Mouse (Mus musculus) neural tube, embryonic 14.5 days (tissue): ENCODE data around the gene 1700028K03Rik. TPM values are rescaled to one million over a fixed set of nuclear protein-coding genes. Genes with fewer than 3 reads are reported as not detected.

Source experiments
- ATAC-seq: fragments of 200-750 bp; cut with Nextera tagmentation; 2 replicates; pipeline ENCODE4 v1.8.0; 2017; ENCODE audit warnings: low read depth, mild to moderate bottlenecking, moderate TSS enrichment, moderate library complexity
- H3K27ac ChIP-seq: fragments of 300-500 bp; sonication (generic); 2 replicates; pipeline ENCODE4 v1.5.1; 2014; ENCODE audit warnings: low read depth, mild to moderate bottlenecking, control low read depth, low read length, moderate library complexity, mixed read lengths
- H3K27me3 ChIP-seq: fragments of 300-500 bp; sonication (generic); 2 replicates; pipeline ENCODE4 v1.6.1; 2014; ENCODE audit warnings: low read length; ENCODE audit not compliant: control insufficient read depth, insufficient read depth
- H3K36me3 ChIP-seq: fragments of 300-500 bp; sonication (generic); 2 replicates; pipeline ENCODE4 v1.6.1; 2014; ENCODE audit warnings: low read length, mixed read lengths; ENCODE audit not compliant: control insufficient read depth, insufficient read depth
- H3K4me1 ChIP-seq: fragments of 300-500 bp; sonication (generic); 2 replicates; pipeline ENCODE4 v1.6.1; 2014; ENCODE audit warnings: low read length; ENCODE audit not compliant: control insufficient read depth, insufficient read depth
- H3K4me2 ChIP-seq: fragments of 300-500 bp; sonication (generic); 2 replicates; pipeline ENCODE4 v1.6.1; 2014; ENCODE audit warnings: mild to moderate bottlenecking, low read depth, low read length, control low read depth
- H3K4me3 ChIP-seq: fragments of 300-500 bp; sonication (generic); 2 replicates; pipeline ENCODE4 v1.5.1; 2014; ENCODE audit warnings: low read depth, low read length, control low read depth, mixed read lengths
- H3K9ac ChIP-seq: fragments of 300-500 bp; sonication (generic); replicated peaks from 2 replicates; pipeline ENCODE4 v1.6.1; 2014; ENCODE audit warnings: low read depth, mild to moderate bottlenecking, control low read depth, low read length, mixed read lengths
- H3K9me3 ChIP-seq: fragments of 300-500 bp; sonication (generic); 2 replicates; pipeline ENCODE4 v1.6.1; 2016; ENCODE audit warnings: low read length; ENCODE audit not compliant: control insufficient read depth
- WGBS: fragments of 180-500 bp; shearing (Covaris S2); extraction: QIAGEN DNeasy Blood & Tissue Kit; methylation state at CpG from one replicate; pipeline ENCODE4 v1.1.7; 2014; 5-methylcytosine and 5-hydroxymethylcytosine counted together
- polyA plus RNA-seq: library from polyadenylated mRNA; unstranded; fragments of >200 nt; fragmentation: Nextera tagmentation; extraction: Ambion mirVana; gene quantifications from 2 replicates; pipeline ENCODE4 v1.2.1, GENCODE M21; 2014

Gene 1700028K03Rik
- polyA plus RNA-seq, 1 experiment from 2014 or later: 0.58 TPM

DNA sequence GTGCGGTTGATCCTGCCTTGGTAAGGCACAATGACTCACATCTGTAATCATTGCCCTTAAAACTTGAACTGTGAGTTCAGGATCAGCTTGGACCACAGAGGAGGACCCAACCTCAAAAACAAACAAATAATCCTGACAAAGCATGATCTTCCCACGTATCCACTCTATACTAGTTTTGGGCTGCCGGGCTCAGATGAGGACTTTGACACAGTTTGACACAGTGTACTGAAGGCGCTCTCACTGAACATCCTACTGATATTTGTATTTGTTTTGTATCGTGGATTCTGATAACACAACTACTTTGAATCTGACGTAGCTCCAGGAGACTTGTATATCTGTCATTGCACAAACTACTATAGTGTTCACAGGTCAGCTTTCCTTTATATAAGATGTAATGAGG is 13.1 kb upstream of the 1700028K03Rik start:
- 92% methylated on average over 6 of the region's 6 CpGs for WGBS
- no peak for ATAC-seq
- Histone ChIP-seq H3K4me3 (no peak overlapping the region), H3K27ac (no peak overlapping the region), H3K9ac (no peak overlapping the region), H3K4me1 (no peaks in the 10 kb centered on the region), H3K36me3 (no peaks in the 10 kb centered on the region), H3K4me2 (no peak overlapping the region), H3K27me3 (no peaks in the 10 kb centered on the region), H3K9me3 (no peaks in the 10 kb centered on the region)

DNA sequence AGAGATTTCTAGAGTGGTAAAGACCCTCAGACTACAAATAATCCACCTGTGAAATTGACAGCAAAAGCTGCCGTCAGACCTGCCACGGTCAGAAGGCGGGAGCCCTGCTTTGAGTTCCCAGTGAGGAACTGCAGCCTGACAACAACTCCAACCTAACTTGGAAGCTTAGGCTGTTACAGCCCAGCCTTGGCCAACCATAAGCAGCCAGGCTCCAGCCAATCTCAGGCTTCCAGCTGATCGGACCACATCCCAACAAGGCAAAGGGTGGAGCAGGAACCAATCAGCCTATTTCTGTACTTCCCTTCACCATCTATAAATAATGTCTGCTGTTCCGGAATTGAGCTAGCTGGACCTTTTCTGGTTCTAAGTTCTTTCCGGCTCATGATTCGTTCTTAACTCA is 12.6 kb upstream of the 1700028K03Rik start:
- H3K9me3 ChIP-seq: no peaks in the 10 kb centered on the region
- no peaks in the 10 kb centered on the region for H3K36me3 ChIP-seq
- H3K4me3 ChIP-seq: no peak overlapping the region
- WGBS: 86% methylated on average over 7 of the region's 7 CpGs
- H3K27me3 ChIP-seq: no peaks in the 10 kb centered on the region
- H3K4me1 ChIP-seq: no peaks in the 10 kb centered on the region
- no peak overlapping the region for H3K4me2 ChIP-seq
- ATAC-seq: no peak
- no peak overlapping the region for H3K27ac ChIP-seq
- no peak overlapping the region for H3K9ac ChIP-seq

DNA sequence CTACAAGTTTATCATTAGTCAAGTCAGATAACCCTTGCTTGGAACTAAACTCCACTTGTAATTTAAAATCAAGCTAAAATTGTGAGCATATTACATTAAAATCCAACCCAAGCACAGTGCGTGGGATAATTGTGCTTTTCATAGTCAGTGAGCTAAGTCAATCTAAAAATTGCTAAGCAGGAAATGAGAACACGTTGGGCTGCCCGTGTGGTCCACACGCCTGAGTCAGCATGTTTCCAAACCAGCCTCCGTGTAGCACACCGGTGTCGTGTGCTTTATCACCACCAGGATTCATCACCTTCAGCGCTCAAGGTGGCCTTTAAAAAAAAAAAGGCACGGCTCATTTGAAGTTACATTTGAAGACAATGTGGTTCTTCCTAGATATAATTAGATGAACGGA is 10.2 kb upstream of the 1700028K03Rik start:
- H3K4me1 ChIP-seq: no peaks in the 10 kb centered on the region
- H3K4me3 ChIP-seq: no peak overlapping the region
- no peak overlapping the region for H3K27ac ChIP-seq
- ATAC-seq: no peak
- no peaks in the 10 kb centered on the region for H3K36me3 ChIP-seq
- no peak overlapping the region for H3K9ac ChIP-seq
- H3K4me2 ChIP-seq: no peak overlapping the region
- H3K9me3 ChIP-seq: no peaks in the 10 kb centered on the region
- 83% methylated on average over 10 of the region's 10 CpGs for WGBS
- H3K27me3 ChIP-seq: no peaks in the 10 kb centered on the region

DNA sequence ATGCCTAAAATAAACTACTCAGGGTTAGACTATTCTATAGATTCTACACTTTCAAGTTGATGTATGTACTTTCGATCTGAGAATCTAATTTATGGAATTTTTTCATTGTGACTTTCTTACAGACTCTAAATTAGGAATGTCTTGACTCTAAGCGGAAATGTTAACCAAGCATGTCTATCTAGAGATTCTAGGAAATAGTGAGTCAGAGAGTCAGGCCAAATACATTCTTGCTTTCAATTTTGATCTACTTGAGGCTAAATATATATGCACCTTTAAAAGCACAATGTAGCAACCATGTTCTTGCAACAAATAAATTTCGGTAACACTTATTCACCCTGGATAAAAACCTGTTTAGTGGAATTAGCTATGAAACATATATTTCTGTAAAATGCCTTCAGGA is 5.7 kb upstream of the 1700028K03Rik start:
- ATAC-seq: no peak
- H3K4me3 ChIP-seq: no peak overlapping the region
- H3K36me3 ChIP-seq: no peaks in the 10 kb centered on the region
- H3K4me2 ChIP-seq: no peak overlapping the region
- no peak overlapping the region for H3K9ac ChIP-seq
- no peaks in the 10 kb centered on the region for H3K4me1 ChIP-seq
- no peaks in the 10 kb centered on the region for H3K9me3 ChIP-seq
- H3K27ac ChIP-seq: no peak overlapping the region
- 92% methylated on average over 3 of the region's 3 CpGs for WGBS
- no peaks in the 10 kb centered on the region for H3K27me3 ChIP-seq

DNA sequence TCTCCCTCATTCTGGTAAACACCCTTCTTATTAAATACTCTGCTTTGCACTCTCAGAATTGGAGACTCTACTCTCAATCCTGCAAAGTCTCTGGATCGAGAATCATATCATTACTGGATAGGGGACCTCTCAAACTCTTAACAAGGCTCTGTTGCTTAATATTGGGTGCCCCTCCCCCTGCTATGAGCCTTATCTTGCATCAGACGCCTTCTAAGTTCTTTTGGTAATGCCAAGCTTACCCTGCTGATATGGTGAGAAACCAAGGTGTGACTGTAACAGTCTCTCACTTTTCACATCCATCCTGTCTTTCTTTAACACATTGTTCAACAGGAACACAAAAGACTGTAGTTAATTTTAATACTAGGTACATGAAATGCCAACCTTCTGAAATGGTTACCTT is 919 bp upstream of the 1700028K03Rik start:
- Histone ChIP-seq H3K27me3 (no peaks in the 10 kb centered on the region), H3K4me1 (no peaks in the 10 kb centered on the region), H3K27ac (no peak overlapping the region), H3K36me3 (no peaks in the 10 kb centered on the region), H3K9ac (no peak overlapping the region), H3K4me2 (no peak overlapping the region), H3K4me3 (no peak overlapping the region), H3K9me3 (no peaks in the 10 kb centered on the region)
- ATAC-seq: no peak
- 77% methylated on average over 2 of the region's 2 CpGs for WGBS

DNA sequence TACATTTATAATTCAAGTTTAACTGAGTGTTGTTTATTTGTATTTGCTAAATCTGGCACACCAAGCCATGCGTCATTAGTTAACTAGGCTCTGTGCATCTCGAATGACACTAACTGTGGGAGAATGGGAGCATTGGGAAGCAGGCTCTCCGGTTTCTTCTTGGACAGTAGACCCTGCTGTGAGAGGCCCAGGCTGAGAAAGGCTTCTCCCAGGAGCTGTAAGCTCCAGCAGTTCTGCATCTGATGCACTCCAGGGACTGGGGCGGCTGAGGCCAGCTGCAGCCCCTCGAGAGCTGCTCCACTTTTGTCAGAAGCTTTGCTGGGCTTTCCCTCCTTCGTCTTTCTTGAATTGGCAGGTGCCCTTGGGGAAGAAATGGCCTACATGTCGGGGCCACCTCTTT is 7.2 kb downstream of the 1700028K03Rik start:
- 34% methylated on average over 7 of the region's 7 CpGs for WGBS
- no peaks in the 10 kb centered on the region for H3K4me1 ChIP-seq
- H3K27me3 ChIP-seq: no peaks in the 10 kb centered on the region
- H3K4me2 ChIP-seq: no peak overlapping the region
- no peaks in the 10 kb centered on the region for H3K36me3 ChIP-seq
- H3K27ac ChIP-seq: no peak overlapping the region
- H3K9me3 ChIP-seq: no peaks in the 10 kb centered on the region
- no peak overlapping the region for H3K9ac ChIP-seq
- no peak for ATAC-seq
- H3K4me3 ChIP-seq: no peak overlapping the region

DNA sequence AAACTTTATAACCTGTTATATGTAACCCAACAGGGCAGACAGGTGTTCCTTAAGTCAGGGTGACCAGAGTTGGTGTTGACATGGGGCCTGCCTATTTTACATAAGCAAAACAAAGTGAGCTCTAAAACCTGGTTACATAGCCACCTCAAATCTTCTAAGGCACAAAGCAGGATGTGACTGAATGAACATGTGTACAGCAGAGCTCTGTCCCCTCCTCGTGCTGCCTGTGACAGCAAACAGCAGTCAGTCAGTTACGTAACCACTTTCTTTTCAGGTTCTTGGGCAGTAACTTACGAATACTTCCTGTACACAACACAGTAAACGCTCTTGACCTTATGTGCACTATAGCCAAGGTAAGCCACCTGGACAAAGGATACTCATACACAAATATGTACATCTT is 11.4 kb downstream of the 1700028K03Rik start:
- Histone ChIP-seq H3K9ac (no peak overlapping the region), H3K27ac (no peak overlapping the region), H3K9me3 (no peaks in the 10 kb centered on the region), H3K27me3 (no peaks in the 10 kb centered on the region), H3K36me3 (no peaks in the 10 kb centered on the region), H3K4me1 (no peaks in the 10 kb centered on the region), H3K4me2 (no peak overlapping the region), H3K4me3 (no peak overlapping the region)
- 87% methylated on average over 4 of the region's 4 CpGs for WGBS
- no peak for ATAC-seq

DNA sequence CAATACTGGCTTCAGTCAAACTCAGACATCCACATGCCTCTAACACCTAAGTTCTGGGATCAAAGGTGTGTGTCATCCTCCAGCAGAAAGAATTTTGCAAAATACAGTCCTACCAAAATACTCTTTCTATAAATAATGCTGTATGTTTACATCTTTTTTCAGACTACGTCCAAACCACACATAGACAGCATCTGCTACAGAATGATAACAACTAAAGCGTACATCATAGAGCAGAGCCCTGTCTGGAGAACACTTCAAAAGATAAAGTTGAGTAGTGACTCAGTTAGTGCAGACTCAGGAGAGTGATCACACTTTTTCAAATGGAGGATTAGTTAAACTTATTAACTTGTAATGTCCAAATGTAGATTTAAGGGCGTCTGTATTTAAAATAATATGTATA is 13.4 kb downstream of the 1700028K03Rik start:
- Histone ChIP-seq H3K4me1 (no peaks in the 10 kb centered on the region), H3K4me3 (no peak overlapping the region), H3K9me3 (no peaks in the 10 kb centered on the region), H3K4me2 (no peak overlapping the region), H3K36me3 (no peaks in the 10 kb centered on the region), H3K27me3 (no peaks in the 10 kb centered on the region), H3K9ac (no peak overlapping the region), H3K27ac (no peak overlapping the region)
- 92% methylated on average over 3 of the region's 3 CpGs for WGBS
- no peak for ATAC-seq

DNA sequence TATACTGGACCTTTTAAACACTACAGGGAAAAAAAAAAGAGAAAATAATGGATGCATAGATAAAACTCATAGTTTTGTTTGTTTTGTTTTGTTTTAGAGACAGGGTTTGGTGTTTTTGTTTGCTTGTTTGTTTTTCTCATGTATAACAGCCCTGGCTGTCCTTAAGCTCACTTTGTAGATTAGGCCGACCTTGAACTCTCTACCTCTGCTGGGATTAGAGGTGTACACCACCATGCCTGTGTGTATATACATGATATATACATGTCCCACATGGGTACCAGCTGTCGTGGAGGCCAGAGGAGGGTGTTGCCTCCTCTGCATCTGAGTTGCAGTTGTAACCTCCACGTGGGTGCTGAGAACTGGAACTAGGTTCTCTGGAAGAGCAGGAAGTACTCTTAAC is 13.9 kb downstream of the 1700028K03Rik start:
- Histone ChIP-seq H3K4me3 (no peak overlapping the region), H3K9ac (no peak overlapping the region), H3K27me3 (no peaks in the 10 kb centered on the region), H3K4me2 (no peak overlapping the region), H3K27ac (no peak overlapping the region), H3K4me1 (no peaks in the 10 kb centered on the region), H3K9me3 (no peaks in the 10 kb centered on the region), H3K36me3 (no peaks in the 10 kb centered on the region)
- ATAC-seq: no peak
- 88% methylated on average over 3 of the region's 3 CpGs for WGBS

DNA sequence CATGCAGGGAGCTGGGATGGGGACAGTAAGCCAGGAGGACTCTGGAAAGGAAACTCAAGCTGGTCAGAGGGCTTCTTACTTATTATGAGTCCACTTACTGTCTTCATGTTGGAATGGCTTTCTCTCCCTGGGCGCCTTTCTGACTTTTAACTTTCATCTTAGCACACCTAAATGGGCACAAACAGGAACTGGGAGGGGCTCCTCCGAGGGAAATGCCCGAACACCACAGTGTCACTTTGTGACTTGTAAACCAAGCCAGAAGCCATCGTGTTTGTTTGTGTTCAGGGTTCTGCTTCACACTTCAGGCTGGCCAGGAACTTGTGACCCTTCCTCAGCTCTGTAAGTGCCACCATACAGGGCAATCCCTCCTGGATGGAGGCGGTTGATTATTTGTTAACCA is 19.8 kb downstream of the 1700028K03Rik start:
- peaks cover 14% of the 10 kb centered on the region for H3K36me3 ChIP-seq
- no peak for ATAC-seq
- H3K4me1 ChIP-seq: no peaks in the 10 kb centered on the region
- no peak overlapping the region for H3K4me2 ChIP-seq
- no peaks in the 10 kb centered on the region for H3K9me3 ChIP-seq
- no peaks in the 10 kb centered on the region for H3K27me3 ChIP-seq
- H3K27ac ChIP-seq: no peak overlapping the region
- 91% methylated on average over 5 of the region's 5 CpGs for WGBS
- no peak overlapping the region for H3K9ac ChIP-seq
- H3K4me3 ChIP-seq: no peak overlapping the region
